Mouse (Mus musculus) ES-Bruce4 (cell line): ENCODE data around the gene Sestd1.

Experiments used
- CTCF ChIP-seq: IDR thresholded peaks from one replicate; pipeline ENCODE4 v1.8.1; 2011; ENCODE audit warnings: low read depth, low read length
- EP300 ChIP-seq: IDR thresholded peaks from 2 replicates; pipeline ENCODE4 v1.6.1; 2011; ENCODE audit warnings: low read depth, low read length; ENCODE audit not compliant: insufficient read depth
- POLR2A ChIP-seq: IDR thresholded peaks from one replicate; pipeline ENCODE4 v1.8.1; 2011; ENCODE audit warnings: low read length; ENCODE audit not compliant: insufficient read depth

- no peak for TF ChIP-seq POLR2A
- no peak for TF ChIP-seq CTCF
- no peak for TF ChIP-seq EP300
These were observed 92.9 kb downstream of the Sestd1 start for GRCm38 (mm10) chr2:77187501-77187900.
